Mouse (Mus musculus) heart, postnatal 0 days (tissue): ENCODE measurements around the gene Sbds. TPM values are rescaled to one million over a fixed set of nuclear protein-coding genes. Genes with fewer than 3 reads are reported as not detected.
"Not testable (repeated sequence)": the region's sequence is repeated elsewhere in the genome, so short reads cannot be mapped to it uniquely, and the experiment has no call there.

Experiments used
- ATAC-seq: fragments of 200-750 bp; cut with Nextera tagmentation; 2 replicates; pipeline ENCODE4 v1.8.0; 2017; ENCODE audit warnings: low read depth, moderate number of reproducible peaks, moderate library complexity; ENCODE audit not compliant: insufficient read depth
- DNase-seq: peaks from one replicate; pipeline ENCODE4 v3.0.0-alpha.2; 2016; ENCODE audit warnings: low spot score
- H3K27ac ChIP-seq: fragments of 300-500 bp; sonication (generic); 2 replicates; pipeline ENCODE4 v1.5.1; 2014; ENCODE audit warnings: low read depth, mild to moderate bottlenecking
- H3K27me3 ChIP-seq: fragments of 300-500 bp; sonication (generic); 2 replicates; pipeline ENCODE4 v1.6.1; 2014; ENCODE audit warnings: low read length, mixed read lengths; ENCODE audit not compliant: control insufficient read depth, insufficient read depth
- H3K36me3 ChIP-seq: fragments of 300-500 bp; sonication (generic); replicated peaks from 2 replicates; pipeline ENCODE4 v1.6.1; 2014; ENCODE audit warnings: low read length, mixed read lengths; ENCODE audit not compliant: control insufficient read depth, insufficient read depth
- H3K4me1 ChIP-seq: fragments of 300-500 bp; sonication (generic); 2 replicates; pipeline ENCODE4 v1.6.1; 2014; ENCODE audit warnings: antibody characterized with exemption; ENCODE audit not compliant: control insufficient read depth, insufficient read depth
- H3K4me2 ChIP-seq: fragments of 300-500 bp; sonication (generic); 2 replicates; pipeline ENCODE4 v1.6.1; 2014; ENCODE audit warnings: low read depth, mild to moderate bottlenecking, low read length, moderate library complexity
- H3K4me3 ChIP-seq: fragments of 300-500 bp; sonication (generic); 2 replicates; pipeline ENCODE4 v1.5.1; 2014; ENCODE audit warnings: low read depth, low read length
- H3K9ac ChIP-seq: fragments of 300-500 bp; sonication (generic); replicated peaks from 2 replicates; pipeline ENCODE4 v1.6.1; 2014; ENCODE audit warnings: low read depth, low read length, mixed read lengths
- H3K9me3 ChIP-seq: fragments of 300-500 bp; sonication (generic); replicated peaks from 2 replicates; pipeline ENCODE4 v1.6.1; 2016; ENCODE audit warnings: low read length; ENCODE audit not compliant: control insufficient read depth
- CTCF ChIP-seq: IDR thresholded peaks from 2 replicates; pipeline ENCODE4 v1.5.1; 2016; ENCODE audit warnings: antibody characterized with exemption, control low read depth, low read depth
- EP300 ChIP-seq: IDR thresholded peaks from 2 replicates; pipeline ENCODE4 v1.6.1; 2016; ENCODE audit warnings: antibody characterized with exemption, low read depth
- WGBS: fragments of 180-500 bp; shearing (Covaris S2); extraction: QIAGEN DNeasy Blood & Tissue Kit; methylation state at CpG from one replicate; pipeline ENCODE4 v1.1.7; 2014; 5-methylcytosine and 5-hydroxymethylcytosine counted together
- polyA plus RNA-seq: library from polyadenylated mRNA; unstranded; fragments of >200 nt; fragmentation: Nextera tagmentation; extraction: Ambion mirVana; gene quantifications from 2 replicates; pipeline ENCODE4 v1.2.1, GENCODE M21; 2015
- total RNA-seq: library from RNA; depleted of rRNA; stranded (reverse); fragments of >200 nt; gene quantifications from 2 replicates; pipeline ENCODE4 v1.2.3, GENCODE M21; 2014; ENCODE audit warnings: low replicate concordance

Sbds gene
- total and polyA plus RNA-seq, 2 experiments from 2014 or later, result 15.7 to 57.6 TPM

- peak overlapping the region; percentile 63 for H3K27ac ChIP-seq
- peak overlapping the region; percentile 55 for H3K4me3 ChIP-seq
- no peaks in the 10 kb centered on the region for H3K27me3 ChIP-seq
- WGBS, result under 1% methylated on average over 25 of the region's 25 CpGs
- TF ChIP-seq EP300, result no peak
- DNase-seq (peak; percentile 99), ATAC-seq (peak; percentile 93)
- peaks cover 24% of the 10 kb centered on the region for H3K36me3 ChIP-seq
- H3K9ac ChIP-seq, result peak overlapping the region; percentile 60
- H3K4me1 ChIP-seq, result peaks cover 6% of the 10 kb centered on the region
- H3K9me3 ChIP-seq, result no peaks in the 10 kb centered on the region
- H3K4me2 ChIP-seq, result peak overlapping the region; percentile 70
Observed at GRCm38 (mm10) chr5:130256678-130257271, 1.4 kb upstream of the Sbds start.

- not testable (repeated sequence) for ATAC-seq, H3K9ac ChIP-seq, H3K9me3 ChIP-seq, H3K27me3 ChIP-seq, DNase-seq, H3K4me1 ChIP-seq
- H3K4me3 ChIP-seq, result peak overlapping the region; percentile 72
- peaks cover 28% of the 10 kb centered on the region for H3K36me3 ChIP-seq
- peak overlapping the region; percentile 53 for H3K27ac ChIP-seq
- H3K4me2 ChIP-seq, result peak overlapping the region; percentile 70
- WGBS, result 29% methylated on average over 20 of the region's 20 CpGs
Observed at GRCm38 (mm10) chr5:130255799-130256525, 632 bp upstream of the Sbds start.

- H3K4me2 ChIP-seq, result peak overlapping the region; percentile 69
- WGBS, result 6% methylated on average over 19 of the region's 19 CpGs
- H3K9me3 ChIP-seq, result no peaks in the 10 kb centered on the region
- H3K27me3 ChIP-seq, result no peaks in the 10 kb centered on the region
- DNase-seq (peak; percentile 86), ATAC-seq (no peak)
- peaks cover 43% of the 10 kb centered on the region for H3K36me3 ChIP-seq
- no peak for TF ChIP-seq EP300
- TF ChIP-seq CTCF, result peak; percentile 56
- H3K4me1 ChIP-seq, result peaks cover 6% of the 10 kb centered on the region
- H3K27ac ChIP-seq, result peak overlapping the region; percentile 87
- H3K9ac ChIP-seq, result peak overlapping the region; percentile 79
- peak overlapping the region; percentile 72 for H3K4me3 ChIP-seq
Observed at GRCm38 (mm10) chr5:130254164-130255016, 940 bp downstream of the Sbds start.

- WGBS, result 52% methylated on average over 5 of the region's 5 CpGs
- no peak for ATAC-seq
- DNase-seq, result no peak
- no peak overlapping the region for H3K4me3 ChIP-seq
- H3K9me3 ChIP-seq, result no peaks in the 10 kb centered on the region
- peaks cover 95% of the 10 kb centered on the region for H3K36me3 ChIP-seq
- no peak overlapping the region for H3K4me2 ChIP-seq
- no peak overlapping the region for H3K27ac ChIP-seq
- H3K9ac ChIP-seq, result no peak overlapping the region
- H3K27me3 ChIP-seq, result no peaks in the 10 kb centered on the region
- TF ChIP-seq CTCF (no peak), EP300 (no peak)
- no peaks in the 10 kb centered on the region for H3K4me1 ChIP-seq
Observed at GRCm38 (mm10) chr5:130247823-130248222, 7.5 kb downstream of the Sbds start.

- TF ChIP-seq EP300, result no peak
- no peak for TF ChIP-seq CTCF
- ATAC-seq, result no peak
- Histone ChIP-seq H3K4me3 (no peak overlapping the region), H3K27ac (no peak overlapping the region), H3K9me3 (no peaks in the 10 kb centered on the region), H3K27me3 (no peaks in the 10 kb centered on the region), H3K4me1 (no peaks in the 10 kb centered on the region), H3K9ac (no peak overlapping the region), H3K4me2 (no peak overlapping the region), H3K36me3 (peaks cover 90% of the 10 kb centered on the region)
- 85% methylated on average over 12 of the region's 12 CpGs for WGBS
- no peak for DNase-seq
Observed at GRCm38 (mm10) chr5:130241426-130241825, 13.9 kb downstream of the Sbds start.
